Mouse (Mus musculus) lung, postnatal 36 days (tissue): ENCODE data around the gene Kazald1.
A peak's percentile ranks its signal among the peaks of the same experiment; 100 is the strongest.

Experiments used
- DNase-seq: peaks from one replicate; pipeline ENCODE4 v3.0.0; 2022; ENCODE audit warnings: mixed read lengths

Kazald1 gene

GRCm38 (mm10) chr19:45048644-45049365 is 26.2 kb upstream of the Kazald1 start:
- no peak for DNase-seq

GRCm38 (mm10) chr19:45049523-45049922 is 25.5 kb upstream of the Kazald1 start:
- DNase-seq = no peak

- DNase-seq = no peak
These were observed 21.6 kb upstream of the Kazald1 start for GRCm38 (mm10) chr19:45053451-45053850.

GRCm38 (mm10) chr19:45054892-45055690 is 19.9 kb upstream of the Kazald1 start:
- DNase-seq = no peak

- DNase-seq = peak; percentile 75
These were observed 18.7 kb upstream of the Kazald1 start for GRCm38 (mm10) chr19:45056364-45056763.

- DNase-seq = peak; percentile 45
These were observed 17.9 kb upstream of the Kazald1 start for GRCm38 (mm10) chr19:45056908-45057698.

GRCm38 (mm10) chr19:45057724-45058112 is 17.3 kb upstream of the Kazald1 start:
- DNase-seq = no peak

- DNase-seq = peak; percentile 99
These were observed 16.8 kb upstream of the Kazald1 start for GRCm38 (mm10) chr19:45058113-45058839.

- DNase-seq = no peak
These were observed 16.2 kb upstream of the Kazald1 start for GRCm38 (mm10) chr19:45058841-45059240.

GRCm38 (mm10) chr19:45063565-45064292 is 11.3 kb upstream of the Kazald1 start:
- DNase-seq = peak; percentile 87

- DNase-seq = no peak
These were observed 9.8 kb upstream of the Kazald1 start for GRCm38 (mm10) chr19:45065226-45065625.

GRCm38 (mm10) chr19:45067170-45067569 is 7.9 kb upstream of the Kazald1 start:
- no peak for DNase-seq

GRCm38 (mm10) chr19:45067758-45068510 is 7.1 kb upstream of the Kazald1 start:
- DNase-seq = no peak

GRCm38 (mm10) chr19:45073871-45074542 is 1.0 kb upstream of the Kazald1 start:
- DNase-seq = peak; percentile 87

GRCm38 (mm10) chr19:45075323-45076035 is 438 bp downstream of the Kazald1 start:
- no peak for DNase-seq

GRCm38 (mm10) chr19:45076036-45076575 is 1.1 kb downstream of the Kazald1 start:
- DNase-seq = peak; percentile 39

- DNase-seq = peak; percentile 75
These were observed 1.8 kb downstream of the Kazald1 start for GRCm38 (mm10) chr19:45076586-45077510.
